Mouse (Mus musculus): ENCODE measurements at regions not wholly inside any gene's neighbourhood (a gene's known extent, or its start where the extent isn't known, plus 50 kb on each side); places are given as distances from the start of the nearest gene placed in this dataset.
A peak's percentile ranks its signal among the peaks of the same experiment; 100 is the strongest.

- TF ChIP-seq CTCF (IDR thresholded peaks at IDR 0.05; ENCODE audit: low read depth, low read length) = no peak
- TF ChIP-seq POLR2A (IDR thresholded peaks at IDR 0.05; ENCODE audit: extremely low read depth, insufficient read depth, low read length) = no peak
- 87% methylated on average over 15 of the region's 15 CpGs for WGBS
- H3K27me3 ChIP-seq (ENCODE audit: control insufficient read depth, insufficient read depth, low read length) = no peaks in the 10 kb centered on the region
- H3K9ac ChIP-seq (ENCODE audit: low read depth, low read length) = no peak overlapping the region
- no peaks in the 10 kb centered on the region for H3K36me3 ChIP-seq (ENCODE audit: control insufficient read depth, insufficient read depth, low read length)
- peaks cover 4% of the 10 kb centered on the region; the same call in 1 of the 2 replicates for H3K4me1 ChIP-seq (ENCODE audit: control insufficient read depth, insufficient read depth, low read length)
- no peaks in the 10 kb centered on the region for H3K79me2 ChIP-seq (ENCODE audit: control insufficient read depth, insufficient read depth, low read length)
- no peak for DNase-seq (ENCODE audit: extremely low read depth, low read depth, low spot score)
- no peak overlapping the region for H3K27ac ChIP-seq (replicated peaks; ENCODE audit: insufficient read depth, low read depth, low read length)
- H3K4me3 ChIP-seq (ENCODE audit: insufficient read depth, low read depth, low read length) = no peak overlapping the region
Observed at GRCm38 (mm10) chr8:116384418-116385089, 120.2 kb upstream of the Dynlrb2 start.

DNA sequence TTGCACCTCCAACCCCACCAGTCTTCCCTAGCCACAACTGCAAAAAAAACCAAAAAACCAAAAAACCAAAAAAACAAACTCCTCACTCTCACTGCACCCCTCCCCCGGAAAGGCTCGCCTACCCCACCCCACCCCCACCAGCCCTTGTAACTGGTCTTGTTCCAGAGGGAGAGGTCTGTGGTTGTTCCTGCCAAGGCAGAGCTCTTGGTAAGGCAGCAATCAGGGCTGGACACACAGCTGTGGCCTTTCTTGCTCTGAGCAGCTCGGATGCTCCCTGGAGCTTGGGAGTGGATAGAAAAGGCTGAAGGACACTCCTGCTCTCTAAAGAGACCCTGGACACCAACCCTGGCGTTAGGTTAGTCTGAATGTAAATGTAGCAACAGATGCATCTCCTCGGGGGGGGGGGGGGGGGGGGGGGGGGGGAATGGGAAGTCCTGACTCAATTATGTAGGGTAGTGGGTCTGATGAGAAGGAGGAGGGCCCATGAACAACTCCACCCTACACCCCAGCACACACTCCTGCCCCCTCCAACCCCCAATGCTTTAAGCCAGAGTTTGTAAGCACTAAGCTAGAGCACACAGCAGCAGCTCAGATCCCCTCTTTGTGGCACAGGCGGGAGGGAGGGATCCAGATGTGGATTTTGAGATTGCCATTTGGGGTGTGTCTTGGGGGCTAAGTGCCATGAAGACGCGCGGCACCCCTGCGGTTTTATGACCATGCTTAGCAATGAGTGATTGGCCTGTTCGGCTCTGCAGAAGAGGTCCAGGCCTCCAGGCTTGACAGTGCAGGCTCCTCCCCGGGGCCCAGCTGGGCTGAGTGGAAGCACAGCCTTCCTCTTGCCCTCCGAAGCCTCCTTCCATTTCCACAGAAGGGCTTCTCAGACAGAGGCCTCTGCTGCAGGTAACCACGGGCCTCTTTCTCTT is 121.0 kb upstream of the Dynlrb2 start:
- TF ChIP-seq CTCF (IDR thresholded peaks at IDR 0.05; ENCODE audit: low read depth, low read length) (no peak), POLR2A (IDR thresholded peaks at IDR 0.05; ENCODE audit: extremely low read depth, insufficient read depth, low read length) (no peak)
- Histone ChIP-seq H3K9ac (ENCODE audit: low read depth, low read length) (no peak overlapping the region), H3K79me2 (ENCODE audit: control insufficient read depth, insufficient read depth, low read length) (no peaks in the 10 kb centered on the region), H3K27me3 (ENCODE audit: control insufficient read depth, insufficient read depth, low read length) (no peaks in the 10 kb centered on the region), H3K36me3 (ENCODE audit: control insufficient read depth, insufficient read depth, low read length) (no peaks in the 10 kb centered on the region), H3K4me3 (ENCODE audit: insufficient read depth, low read depth, low read length) (no peak overlapping the region), H3K4me1 (ENCODE audit: control insufficient read depth, insufficient read depth, low read length) (peaks cover 4% of the 10 kb centered on the region; the same call in 1 of the 2 replicates), H3K27ac (replicated peaks; ENCODE audit: insufficient read depth, low read depth, low read length) (no peak overlapping the region)
- WGBS = 73% methylated on average over 13 of the region's 14 CpGs
- no peak for DNase-seq (ENCODE audit: extremely low read depth, low read depth, low spot score)

- H3K4me3 ChIP-seq (ENCODE audit: insufficient read depth, low read depth, low read length) = no peak overlapping the region
- peaks cover 4% of the 10 kb centered on the region; the same call in 1 of the 2 replicates for H3K4me1 ChIP-seq (ENCODE audit: control insufficient read depth, insufficient read depth, low read length)
- H3K27ac ChIP-seq (replicated peaks; ENCODE audit: insufficient read depth, low read depth, low read length) = no peak overlapping the region
- DNase-seq (ENCODE audit: extremely low read depth, low read depth, low spot score) = peak; percentile 69
- no peak for TF ChIP-seq CTCF (IDR thresholded peaks at IDR 0.05; ENCODE audit: low read depth, low read length)
- TF ChIP-seq POLR2A (IDR thresholded peaks at IDR 0.05; ENCODE audit: extremely low read depth, insufficient read depth, low read length) = no peak
- H3K9ac ChIP-seq (ENCODE audit: low read depth, low read length) = no peak overlapping the region
- WGBS = 40% methylated on average over 8 of the region's 8 CpGs
- no peaks in the 10 kb centered on the region for H3K79me2 ChIP-seq (ENCODE audit: control insufficient read depth, insufficient read depth, low read length)
- no peaks in the 10 kb centered on the region for H3K36me3 ChIP-seq (ENCODE audit: control insufficient read depth, insufficient read depth, low read length)
- H3K27me3 ChIP-seq (ENCODE audit: control insufficient read depth, insufficient read depth, low read length) = no peaks in the 10 kb centered on the region
Observed at GRCm38 (mm10) chr8:116383036-116383435, 121.7 kb upstream of the Dynlrb2 start.

DNA sequence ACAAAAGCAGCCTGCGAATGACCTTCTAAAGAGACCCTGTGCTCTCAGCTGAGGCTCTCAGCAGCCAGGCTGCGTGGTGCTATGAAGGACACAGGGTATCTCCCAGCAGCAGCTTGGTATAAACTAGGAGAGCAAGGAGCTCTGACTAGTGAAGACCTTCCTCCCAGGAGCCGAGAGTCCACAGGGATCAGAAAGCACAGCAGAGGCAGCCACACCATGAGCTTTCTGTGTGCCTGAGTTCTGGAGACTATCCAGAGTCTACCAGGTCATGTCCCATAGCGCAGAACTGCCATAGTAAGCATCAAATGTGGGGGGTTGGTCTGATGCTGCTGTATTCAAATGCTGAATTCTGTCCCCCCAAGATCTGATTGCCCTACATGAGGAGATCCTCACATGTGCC is 124.2 kb upstream of the Dynlrb2 start:
- WGBS = 74% methylated on average over 4 of the region's 4 CpGs
- TF ChIP-seq POLR2A (IDR thresholded peaks at IDR 0.05; ENCODE audit: extremely low read depth, insufficient read depth, low read length) = no peak
- TF ChIP-seq CTCF (IDR thresholded peaks at IDR 0.05; ENCODE audit: low read depth, low read length) = no peak

GRCm38 (mm10) chr8:116379851-116380250 is 124.9 kb upstream of the Dynlrb2 start:
- H3K36me3 ChIP-seq (ENCODE audit: control insufficient read depth, insufficient read depth, low read length) = no peaks in the 10 kb centered on the region
- no peak for TF ChIP-seq POLR2A (IDR thresholded peaks at IDR 0.05; ENCODE audit: extremely low read depth, insufficient read depth, low read length)
- no peak for TF ChIP-seq CTCF (IDR thresholded peaks at IDR 0.05; ENCODE audit: low read depth, low read length)
- H3K4me1 ChIP-seq (ENCODE audit: control insufficient read depth, insufficient read depth, low read length) = peaks cover 4% of the 10 kb centered on the region; the same call in 1 of the 2 replicates
- DNase-seq (ENCODE audit: extremely low read depth, low read depth, low spot score) = no peak
- no peaks in the 10 kb centered on the region for H3K27me3 ChIP-seq (ENCODE audit: control insufficient read depth, insufficient read depth, low read length)
- no peak overlapping the region for H3K27ac ChIP-seq (replicated peaks; ENCODE audit: insufficient read depth, low read depth, low read length)
- WGBS = 53% methylated on average over 3 of the region's 3 CpGs
- no peak overlapping the region for H3K9ac ChIP-seq (ENCODE audit: low read depth, low read length)
- no peak overlapping the region for H3K4me3 ChIP-seq (ENCODE audit: insufficient read depth, low read depth, low read length)
- no peaks in the 10 kb centered on the region for H3K79me2 ChIP-seq (ENCODE audit: control insufficient read depth, insufficient read depth, low read length)

More for the DNA sequence above, 124.2 kb upstream of the Dynlrb2 start:
- Histone ChIP-seq H3K27me3 (ENCODE audit: control insufficient read depth, insufficient read depth, low read length) (no peaks in the 10 kb centered on the region), H3K79me2 (ENCODE audit: control insufficient read depth, insufficient read depth, low read length) (no peaks in the 10 kb centered on the region), H3K36me3 (ENCODE audit: control insufficient read depth, insufficient read depth, low read length) (no peaks in the 10 kb centered on the region), H3K27ac (replicated peaks; ENCODE audit: insufficient read depth, low read depth, low read length) (no peak overlapping the region), H3K4me3 (ENCODE audit: insufficient read depth, low read depth, low read length) (no peak overlapping the region), H3K9ac (ENCODE audit: low read depth, low read length) (no peak overlapping the region), H3K4me1 (ENCODE audit: control insufficient read depth, insufficient read depth, low read length) (peaks cover 4% of the 10 kb centered on the region; the same call in 1 of the 2 replicates)
- peak; percentile 58 for DNase-seq (ENCODE audit: extremely low read depth, low read depth, low spot score)

Measured in liver, adult 2 months (tissue).